Mouse (Mus musculus): ENCODE measurements around the gene Kdm4b.

DNA sequence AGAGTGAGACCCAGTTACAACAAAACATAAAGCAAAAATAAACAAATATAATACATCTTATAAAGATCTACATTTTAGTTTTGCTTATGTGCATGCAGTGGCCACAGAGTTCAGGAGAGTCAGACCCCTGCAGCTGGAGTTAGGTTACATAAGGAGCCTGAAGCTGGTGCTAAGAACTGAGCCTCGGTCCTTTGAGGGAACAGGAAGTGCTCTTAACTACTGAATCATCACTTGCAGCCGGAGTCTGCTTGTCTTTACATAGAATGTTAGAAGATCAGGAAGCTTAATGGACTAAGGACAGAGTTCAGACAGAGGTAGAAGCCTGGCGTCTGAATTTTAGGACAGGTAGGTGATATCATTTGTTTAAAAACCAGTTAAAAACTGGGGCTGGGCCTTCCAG lies 37.0 kb upstream of the Kdm4b start:
- no peak for TF ChIP-seq CTCF (IDR thresholded peaks at IDR 0.05; ENCODE audit: control insufficient read depth, insufficient read depth, insufficient replicate concordance, low read depth, low read length)
- no peak for TF ChIP-seq POLR2A (IDR thresholded peaks at IDR 0.05; ENCODE audit: control insufficient read depth, low read depth, low read length)
